In genomic region chr12:85960699-85961098, GRCm38 (mm10) we compare ENCODE assay signal across 17 mouse cellular contexts.
A peak's percentile ranks its signal among the peaks of the same experiment; 100 is the strongest.
DNase-seq lines count a peak whose midpoint lies in the region; ATAC-seq lines count a peak whose summit lies in the region.
"Had no signal": no experiment of that assay in that cellular context is flagged by ENCODE, and none has a peak within 500 bp of the region (broad histone marks: within the 10 kb centered on the region; RNA-seq: fewer than 3 reads in every experiment).

No protein-coding gene starts in this region.

- no peak overlapping the region for H3K4me2 ChIP-seq in heart, embryonic 13.5 days
- no peak overlapping the region for H3K4me2 ChIP-seq in lung, embryonic 16.5 days (ENCODE audit: low read depth, low read length)
- H3K4me2 ChIP-seq in midbrain, embryonic 15.5 days, result no peak overlapping the region
- H3K4me2 ChIP-seq in forebrain, embryonic 14.5 days (ENCODE audit: low read length), result no peak overlapping the region
- H3K4me2 ChIP-seq: midbrain, embryonic 12.5 days had no signal

- H3K27me3 ChIP-seq in heart, embryonic 13.5 days (replicated peaks), result no peaks in the 10 kb centered on the region
- H3K27me3 ChIP-seq in heart, embryonic 10.5 days (ENCODE audit: insufficient read depth, poor library complexity, severe bottlenecking), result no peaks in the 10 kb centered on the region
- H3K27me3 ChIP-seq in lung, embryonic 16.5 days (ENCODE audit: control insufficient read depth, insufficient read depth, low read depth, low read length), result no peaks in the 10 kb centered on the region
- H3K27me3 ChIP-seq in limb, embryonic 10.5 days (ENCODE audit: low read depth, poor library complexity, severe bottlenecking), result no peaks in the 10 kb centered on the region
- no peaks in the 10 kb centered on the region for H3K27me3 ChIP-seq in midbrain, embryonic 15.5 days (replicated peaks)
- H3K27me3 ChIP-seq in forebrain, embryonic 14.5 days (replicated peaks; ENCODE audit: control insufficient read depth, insufficient read depth, low read length), result no peaks in the 10 kb centered on the region
- H3K27me3 ChIP-seq: midbrain, embryonic 12.5 days; Patski had no signal

- H3K4me3 ChIP-seq in heart, embryonic 13.5 days, result no peak overlapping the region
- no peak overlapping the region for H3K4me3 ChIP-seq in heart, embryonic 10.5 days
- no peak overlapping the region for H3K4me3 ChIP-seq in lung, embryonic 16.5 days (ENCODE audit: low read length)
- no peak overlapping the region for H3K4me3 ChIP-seq in limb, embryonic 10.5 days
- no peak overlapping the region for H3K4me3 ChIP-seq in midbrain, embryonic 15.5 days
- H3K4me3 ChIP-seq in forebrain, embryonic 14.5 days (ENCODE audit: low read depth, low read length), result no peak overlapping the region
- H3K4me3 ChIP-seq: midbrain, embryonic 12.5 days had no signal

- no peak overlapping the region for H3K9ac ChIP-seq in heart, embryonic 13.5 days
- H3K9ac ChIP-seq in lung, embryonic 16.5 days (ENCODE audit: low read length), result no peak overlapping the region
- no peak overlapping the region for H3K9ac ChIP-seq in midbrain, embryonic 15.5 days
- no peak overlapping the region for H3K9ac ChIP-seq in forebrain, embryonic 14.5 days (ENCODE audit: low read length)
- H3K9ac ChIP-seq: liver, postnatal 0 days; midbrain, embryonic 12.5 days had no signal

- 0 out of 2 replicates have a peak overlapping the region, but pooled peaks have one; percentile 53 for H3K27ac ChIP-seq in heart, embryonic 13.5 days (replicated peaks)
- H3K27ac ChIP-seq in heart, embryonic 10.5 days, result no peak overlapping the region
- peak overlapping the region; percentile 89 for H3K27ac ChIP-seq in lung, embryonic 16.5 days (ENCODE audit: low read length)
- peak overlapping the region; percentile 90 for H3K27ac ChIP-seq in limb, embryonic 10.5 days
- H3K27ac ChIP-seq in midbrain, embryonic 15.5 days, result no peak overlapping the region
- no peak overlapping the region for H3K27ac ChIP-seq in forebrain, embryonic 14.5 days (ENCODE audit: low read depth, low read length)
- H3K27ac ChIP-seq: midbrain, embryonic 12.5 days had no signal

- 68% methylated on average over 4 of the region's 4 CpGs for WGBS in heart, embryonic 13.5 days
- WGBS in heart, embryonic 10.5 days, result 81% methylated on average over 4 of the region's 4 CpGs
- 57% methylated on average over 4 of the region's 4 CpGs for WGBS in lung, embryonic 16.5 days
- 72% methylated on average over 4 of the region's 4 CpGs for WGBS in limb, embryonic 10.5 days
- WGBS in midbrain, embryonic 15.5 days, result 87% methylated on average over 4 of the region's 4 CpGs
- WGBS in forebrain, embryonic 14.5 days, result 75% methylated on average over 4 of the region's 4 CpGs

- no peaks in the 10 kb centered on the region for H3K9me3 ChIP-seq in heart, embryonic 13.5 days
- no peaks in the 10 kb centered on the region for H3K9me3 ChIP-seq in heart, embryonic 10.5 days
- H3K9me3 ChIP-seq in lung, embryonic 16.5 days (ENCODE audit: control insufficient read depth, low read length), result no peaks in the 10 kb centered on the region
- H3K9me3 ChIP-seq in limb, embryonic 10.5 days (replicated peaks), result no peaks in the 10 kb centered on the region
- no peaks in the 10 kb centered on the region for H3K9me3 ChIP-seq in midbrain, embryonic 15.5 days
- H3K9me3 ChIP-seq in forebrain, embryonic 14.5 days (replicated peaks; ENCODE audit: control insufficient read depth, low read length), result no peaks in the 10 kb centered on the region
- H3K9me3 ChIP-seq: midbrain, embryonic 12.5 days had no signal

- H3K4me1 ChIP-seq in heart, embryonic 13.5 days, result peaks cover 55% of the 10 kb centered on the region
- H3K4me1 ChIP-seq in heart, embryonic 10.5 days, result peaks cover 37% of the 10 kb centered on the region
- peaks cover 40% of the 10 kb centered on the region for H3K4me1 ChIP-seq in lung, embryonic 16.5 days (replicated peaks; ENCODE audit: control insufficient read depth, insufficient read depth, low read length)
- H3K4me1 ChIP-seq in limb, embryonic 10.5 days, result peaks cover 47% of the 10 kb centered on the region
- H3K4me1 ChIP-seq in midbrain, embryonic 15.5 days, result 0 out of 2 replicates have a peak, but pooled peaks cover 5% of the 10 kb centered on the region
- H3K4me1 ChIP-seq in forebrain, embryonic 14.5 days (ENCODE audit: control insufficient read depth, insufficient read depth, low read length), result no peaks in the 10 kb centered on the region
- H3K4me1 ChIP-seq: midbrain, embryonic 12.5 days had no signal

- DNase-seq in heart, embryonic 10.5 days (ENCODE audit: low spot score), result no peak
- no peak for DNase-seq in lung, postnatal 4 days
- DNase-seq in limb, embryonic 10.5 days (ENCODE audit: low spot score), result no peak
- DNase-seq in layer of hippocampus, postnatal 14 days (ENCODE audit: low spot score in 2 of 2), result no peak
- DNase-seq in forebrain, embryonic 14.5 days (ENCODE audit: low spot score), result no peak
- DNase-seq: adrenal gland, adult 8-10 months; B cell, adult 2 months; cerebellum, adult 8-10 months; liver, postnatal 0 days; thymus, postnatal 14 days had no signal

- no peak for ATAC-seq in heart, embryonic 13.5 days (ENCODE audit: extremely low read depth, insufficient number of reproducible peaks, low FRiP score, low TSS enrichment)
- no peak for ATAC-seq in lung, embryonic 16.5 days (ENCODE audit: low read depth)
- no peak for ATAC-seq in midbrain, embryonic 15.5 days (replicated peaks)
- ATAC-seq in forebrain, embryonic 14.5 days, result no peak
- ATAC-seq: forebrain, embryonic 16.5 days; hindbrain, embryonic 16.5 days; liver, postnatal 0 days had no signal

- H3K36me3 ChIP-seq in heart, embryonic 13.5 days, result no peaks in the 10 kb centered on the region
- H3K36me3 ChIP-seq in heart, embryonic 10.5 days, result peaks cover 13% of the 10 kb centered on the region; the same call in 1 of the 2 replicates
- no peaks in the 10 kb centered on the region for H3K36me3 ChIP-seq in lung, embryonic 16.5 days (ENCODE audit: control insufficient read depth, insufficient read depth, low read length)
- H3K36me3 ChIP-seq in limb, embryonic 10.5 days, result peaks cover 7% of the 10 kb centered on the region; the same call in 1 of the 2 replicates
- no peaks in the 10 kb centered on the region for H3K36me3 ChIP-seq in midbrain, embryonic 15.5 days (replicated peaks)
- H3K36me3 ChIP-seq in forebrain, embryonic 14.5 days (ENCODE audit: control insufficient read depth, insufficient read depth, low read length), result peaks cover 6% of the 10 kb centered on the region; the same call in 1 of the 2 replicates

Comparison
In these comparisons a context has a peak if more than half of its experiments do, and no peak if none do; other contexts are left out.
1. H3K27ac ChIP-seq: peak in heart, embryonic 13.5 days (single experiment), lung, embryonic 16.5 days (single experiment) and limb, embryonic 10.5 days (single experiment); none in heart, embryonic 10.5 days (single experiment), midbrain, embryonic 15.5 days (single experiment) and forebrain, embryonic 14.5 days (single experiment).